Mouse (Mus musculus) thymus, postnatal 14 days (tissue): Measurements from ENCODE around the gene Vinac1.

ENCODE experiments used
- DNase-seq: peaks from one replicate; pipeline ENCODE4 v3.0.0; 2021

The Vinac1 gene

DNA sequence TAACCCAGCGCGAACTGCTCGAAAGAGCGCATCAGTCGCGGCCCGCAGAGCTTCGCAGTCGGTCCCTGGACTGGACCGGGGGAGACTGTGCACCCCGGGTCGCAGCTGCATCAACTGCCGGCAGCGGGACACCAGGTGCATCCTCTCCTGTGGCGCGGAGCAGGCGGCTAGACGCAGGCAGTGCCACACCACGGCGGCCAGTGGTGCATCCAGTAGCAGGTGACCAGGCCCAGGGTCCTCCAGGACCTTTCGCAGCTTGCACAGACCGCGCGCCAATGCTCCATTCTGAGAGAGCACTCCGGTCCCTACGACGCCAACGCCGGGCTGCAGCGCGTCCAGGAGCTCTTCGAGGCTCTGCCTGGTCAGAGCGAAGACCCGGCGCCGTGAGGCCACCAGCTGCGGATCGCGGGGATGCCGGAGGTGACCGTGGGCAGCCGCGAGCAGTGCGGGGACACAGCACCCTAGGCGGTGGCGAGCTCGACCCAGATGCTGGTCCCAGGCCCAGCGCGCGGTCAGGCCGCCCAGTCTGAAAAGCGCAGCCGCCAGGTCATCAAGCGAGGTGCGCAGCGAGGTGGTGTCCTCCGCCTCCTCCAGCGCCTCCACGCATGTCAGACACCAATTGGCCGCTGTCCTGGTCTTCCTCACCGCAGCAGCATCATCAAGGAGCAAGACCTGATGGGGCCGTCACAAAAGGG is 8.9 kb downstream of the Vinac1 start:
- DNase-seq: peak; percentile 74

DNA sequence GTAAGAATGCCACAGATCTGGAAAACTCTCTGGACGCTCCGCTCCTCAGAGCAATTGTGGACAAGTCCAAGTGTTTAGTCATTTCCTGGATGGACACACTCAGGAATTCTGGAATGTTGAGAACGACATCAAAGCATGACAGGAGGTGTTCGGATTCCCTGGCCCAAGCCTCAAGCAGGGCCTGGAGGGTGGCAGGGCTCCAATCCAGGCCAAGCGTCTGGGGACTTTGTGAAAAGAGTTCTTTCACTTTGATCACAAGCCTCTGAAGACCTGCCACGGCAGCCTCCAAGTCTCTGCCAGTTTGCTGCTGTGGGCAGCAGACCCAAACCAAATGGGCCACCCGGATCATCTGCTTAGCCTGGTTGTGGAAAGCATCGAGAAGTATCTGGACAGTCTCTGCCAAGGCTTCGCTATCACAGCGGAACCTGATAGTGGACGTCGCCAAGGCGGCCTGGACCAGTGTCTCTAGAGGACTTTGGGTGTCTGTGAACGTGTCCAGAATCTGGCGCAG is 9.5 kb downstream of the Vinac1 start:
- no peak for DNase-seq

DNA sequence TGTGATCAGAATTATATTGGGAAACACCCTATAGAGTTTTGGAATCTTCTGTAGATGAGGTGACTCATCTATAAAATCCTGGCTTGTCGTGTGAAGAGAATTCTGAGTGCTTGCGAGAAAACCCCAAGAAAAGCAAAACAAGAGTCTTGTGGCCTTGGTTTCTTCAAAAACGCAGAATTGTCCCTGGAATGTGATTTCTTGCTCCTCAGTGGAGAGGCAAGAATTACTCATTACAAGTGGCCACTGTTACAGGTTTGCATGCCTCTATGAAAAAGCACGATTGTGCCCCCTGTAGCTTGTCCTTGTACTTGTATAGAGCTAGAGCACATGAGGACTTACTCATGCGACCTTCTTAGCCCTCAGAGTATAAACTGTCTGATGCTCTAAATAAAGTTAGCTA is 12.6 kb downstream of the Vinac1 start:
- DNase-seq: no peak

DNA sequence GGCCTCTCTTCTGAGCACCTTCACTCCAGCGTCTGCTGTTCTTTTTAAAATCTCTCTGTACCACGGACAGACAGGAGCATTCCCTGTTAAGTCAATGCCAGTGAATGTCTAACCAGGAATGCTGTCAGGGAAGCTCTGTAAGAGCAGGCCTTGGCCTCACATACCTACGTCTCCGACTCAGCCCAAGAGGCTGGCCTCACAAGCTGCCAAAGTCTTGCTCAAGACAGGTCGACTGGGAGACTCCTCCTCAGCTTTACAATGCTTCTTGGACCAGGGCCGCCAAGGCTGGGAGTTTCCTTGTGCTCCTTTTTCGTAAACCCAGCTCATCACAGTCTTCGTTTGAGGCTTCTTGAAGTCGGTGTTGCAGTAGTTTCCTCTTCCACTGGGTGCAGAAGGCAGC is 23.2 kb downstream of the Vinac1 start:
- DNase-seq: no peak

DNA sequence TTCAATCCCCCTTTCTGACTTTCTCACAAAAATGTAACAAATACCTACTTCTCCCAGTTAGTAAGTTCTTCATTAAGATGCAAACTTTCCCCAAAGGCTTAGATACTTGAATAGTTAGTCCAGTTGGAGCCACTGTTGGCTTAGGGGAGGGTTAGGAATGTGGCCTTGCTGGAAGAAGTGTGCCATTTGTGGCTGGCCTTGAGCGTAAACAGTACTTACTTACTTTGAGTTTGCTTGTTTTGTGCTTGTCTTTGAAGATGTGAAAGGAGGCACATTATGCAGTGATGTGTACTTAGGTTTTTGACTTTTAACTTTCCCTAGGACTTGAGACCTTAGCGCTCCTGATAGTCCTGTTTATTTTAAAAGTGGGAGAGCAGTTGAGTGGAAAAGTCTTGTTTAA is 27.9 kb downstream of the Vinac1 start:
- DNase-seq: no peak

DNA sequence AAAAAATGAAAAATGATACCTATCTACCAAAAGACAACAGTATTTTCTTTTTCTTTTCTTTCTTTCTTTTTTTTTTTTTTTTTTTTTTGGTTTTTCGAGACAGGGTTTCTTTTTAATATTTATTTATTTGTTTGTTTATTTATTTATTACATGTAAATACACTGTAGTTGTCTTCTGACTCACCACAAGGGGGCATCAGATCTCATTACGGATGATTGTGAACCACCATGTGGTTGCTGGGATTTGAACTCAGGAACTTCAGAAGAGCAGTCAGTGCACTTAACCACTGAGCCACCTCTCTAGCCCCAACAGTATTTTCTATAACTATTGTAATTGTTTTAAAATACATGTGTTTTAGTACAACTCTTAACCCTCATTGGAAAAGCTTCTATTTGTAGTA is 39.1 kb downstream of the Vinac1 start:
- peak; percentile 33 for DNase-seq

DNA sequence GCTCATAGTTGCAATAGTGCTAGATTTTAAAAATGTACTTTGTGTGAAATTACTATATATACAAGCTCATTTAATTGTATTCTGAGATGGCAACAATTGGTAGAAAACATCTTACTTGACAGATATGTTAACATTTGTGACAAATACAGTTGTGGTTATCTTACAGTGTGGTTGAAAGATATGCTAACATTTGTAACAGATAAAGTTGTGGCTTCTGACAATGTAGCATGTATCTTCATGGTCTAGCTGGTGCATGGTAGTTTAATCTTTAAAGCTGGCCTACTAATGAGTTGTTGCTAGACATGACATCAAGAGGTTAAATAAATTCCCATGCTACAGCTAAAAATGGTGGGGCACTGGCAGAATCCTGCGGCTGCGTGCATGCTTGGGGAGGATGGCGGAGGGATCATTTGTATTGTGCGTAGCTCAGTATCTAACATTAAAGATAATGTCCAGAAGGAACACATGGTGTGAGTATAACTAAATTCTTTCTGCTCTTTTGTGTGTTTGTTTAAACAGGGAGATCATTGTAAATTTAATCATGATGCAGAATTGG is 41.7 kb downstream of the Vinac1 start:
- DNase-seq: no peak

DNA sequence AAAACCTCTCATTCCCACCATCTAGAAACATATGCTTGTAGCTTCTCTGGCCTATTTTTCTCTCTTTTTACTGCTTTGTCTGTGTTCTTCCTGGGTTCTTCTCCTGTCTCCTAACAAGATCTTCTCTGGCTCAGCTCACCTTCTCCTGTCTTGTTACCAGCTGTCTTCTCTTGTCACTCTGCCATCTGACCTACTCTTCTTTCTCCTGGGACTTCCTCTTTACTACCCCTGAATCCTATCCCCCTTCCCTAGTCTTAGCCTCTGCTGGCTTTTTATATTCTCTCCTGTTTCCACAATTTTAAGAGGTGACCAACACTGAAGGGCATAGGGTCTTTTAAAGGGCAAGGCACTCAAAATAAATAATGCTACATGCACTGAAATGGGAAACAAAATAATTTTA is 43.1 kb downstream of the Vinac1 start:
- no peak for DNase-seq

DNA sequence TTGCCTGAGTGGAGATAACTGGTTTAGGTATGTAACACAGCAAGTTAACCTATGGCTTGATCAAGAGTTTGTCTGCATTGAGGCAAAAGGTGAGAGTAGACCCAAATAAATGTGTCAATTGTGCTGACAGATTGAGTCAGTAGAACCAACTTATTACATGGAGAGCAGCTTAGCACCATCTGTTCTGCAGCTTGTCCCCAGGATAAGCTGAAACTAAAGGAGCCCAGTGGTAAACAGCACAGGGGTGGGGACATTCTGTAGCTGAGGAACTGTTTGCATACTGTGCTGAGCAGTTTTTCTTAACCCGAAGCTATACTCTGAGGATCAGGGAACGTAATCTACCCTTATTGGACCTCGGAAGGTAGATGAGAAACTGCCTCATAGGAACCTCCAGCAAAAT is 63.2 kb downstream of the Vinac1 start:
- no peak for DNase-seq

DNA sequence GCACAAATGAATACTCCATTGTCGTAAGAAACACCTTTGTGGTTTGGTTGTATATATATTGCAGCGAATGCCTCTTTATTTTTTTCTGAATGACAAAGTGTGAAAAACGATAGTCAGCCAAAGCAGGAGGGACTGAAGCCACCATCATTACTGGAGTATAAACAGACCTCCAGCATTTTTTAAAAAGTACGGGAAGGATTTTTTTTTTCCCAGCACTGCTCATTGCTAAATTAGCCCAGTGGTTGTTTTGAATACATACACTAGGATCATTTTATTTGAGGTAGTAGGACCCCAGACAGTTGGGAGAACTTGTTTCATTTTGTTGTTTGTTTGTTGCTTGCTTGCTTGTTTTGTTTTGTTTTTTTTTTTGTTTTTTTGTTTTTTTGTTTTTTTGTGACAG is 72.4 kb downstream of the Vinac1 start:
- no peak for DNase-seq
